Mouse (Mus musculus): ENCODE measurements around the gene Syne4.

- TF ChIP-seq GATA1 (IDR thresholded peaks at IDR 0.05; ENCODE audit: low read length) (no peak), TAL1 (IDR thresholded peaks at IDR 0.05; ENCODE audit: low read length) (no peak)
Measured at GRCm38 (mm10) chr7:30346635-30347379, 32.2 kb downstream of the Syne4 start.
